Mouse (Mus musculus): ENCODE results near the gene Snapc4.
A peak's percentile ranks its signal among the peaks of the same experiment; 100 is the strongest.

The Snapc4 gene

GRCm38 (mm10) chr2:26341510-26341981 lies 38.9 kb downstream of the Snapc4 start:
- peak in 1 of 2 experiments; percentile 75 for DNase-seq (ENCODE audit: low spot score in 2 of 2)

- no peak for DNase-seq (ENCODE audit: low spot score in 2 of 2)
Measured at GRCm38 (mm10) chr2:26339204-26339551, 41.3 kb downstream of the Snapc4 start.

- no peak for DNase-seq (ENCODE audit: low spot score in 2 of 2)
Measured at GRCm38 (mm10) chr2:26338302-26339203, 41.9 kb downstream of the Snapc4 start.

GRCm38 (mm10) chr2:26330702-26331101 lies 49.8 kb downstream of the Snapc4 start:
- DNase-seq (ENCODE audit: low spot score in 2 of 2) = no peak

- DNase-seq (ENCODE audit: low spot score in 2 of 2) = no peak
Measured at GRCm38 (mm10) chr2:26330056-26330468, 50.4 kb downstream of the Snapc4 start.

- DNase-seq (ENCODE audit: low spot score in 2 of 2) = peak in 1 of 2 experiments; percentile 59
Measured at GRCm38 (mm10) chr2:26329402-26329801, 51.1 kb downstream of the Snapc4 start.

- no peak for DNase-seq (ENCODE audit: low spot score in 2 of 2)
Measured at GRCm38 (mm10) chr2:26327852-26328251, 52.6 kb downstream of the Snapc4 start.

GRCm38 (mm10) chr2:26325386-26326181 lies 54.9 kb downstream of the Snapc4 start:
- DNase-seq (ENCODE audit: low spot score in 2 of 2) = no peak

- no peak for DNase-seq (ENCODE audit: low spot score in 2 of 2)
Measured at GRCm38 (mm10) chr2:26324917-26325316, 55.5 kb downstream of the Snapc4 start.

- no peak for DNase-seq (ENCODE audit: low spot score in 2 of 2)
Measured at GRCm38 (mm10) chr2:26323589-26324325, 56.7 kb downstream of the Snapc4 start.

GRCm38 (mm10) chr2:26320245-26321185 lies 59.9 kb downstream of the Snapc4 start:
- DNase-seq (ENCODE audit: low spot score in 2 of 2) = no peak

GRCm38 (mm10) chr2:26319519-26320244 lies 60.8 kb downstream of the Snapc4 start:
- DNase-seq (ENCODE audit: low spot score in 2 of 2) = no peak

- DNase-seq (ENCODE audit: low spot score in 2 of 2) = no peak
Measured at GRCm38 (mm10) chr2:26319109-26319508, 61.3 kb downstream of the Snapc4 start.

GRCm38 (mm10) chr2:26317991-26318672 lies 62.3 kb downstream of the Snapc4 start:
- no peak for DNase-seq (ENCODE audit: low spot score in 2 of 2)

- DNase-seq (ENCODE audit: low spot score in 2 of 2) = no peak
Measured at GRCm38 (mm10) chr2:26317371-26317770, 63.1 kb downstream of the Snapc4 start.

GRCm38 (mm10) chr2:26316576-26317246 lies 63.7 kb downstream of the Snapc4 start:
- no peak for DNase-seq (ENCODE audit: low spot score in 2 of 2)

GRCm38 (mm10) chr2:26315925-26316311 lies 64.5 kb downstream of the Snapc4 start:
- no peak for DNase-seq (ENCODE audit: low spot score in 2 of 2)

GRCm38 (mm10) chr2:26315072-26315924 lies 65.2 kb downstream of the Snapc4 start, which contains the start of gene Gpsm1:
Gene Gpsm1 (plus strand): TSS chr2:26315515.
- peak; percentile 73 to 74 for DNase-seq (ENCODE audit: low spot score in 2 of 2)
